Mouse (Mus musculus): ENCODE results near the gene Scoc.

- TF ChIP-seq CTCF (IDR thresholded peaks at IDR 0.05; ENCODE audit: borderline replicate concordance, control insufficient read depth, extremely low read depth, insufficient read depth, low read length, poor library complexity) (no peak), POLR2A (IDR thresholded peaks at IDR 0.05; ENCODE audit: control insufficient read depth, extremely low read depth, insufficient read depth, low read length, poor library complexity) (no peak)
Observed at GRCm38 (mm10) chr8:83451056-83451455, 7.1 kb downstream of the Scoc start.

All from thymus, adult 2 months (tissue).